Mouse (Mus musculus) ovary, postnatal 14 days (tissue): ENCODE measurements around the gene Dyrk1b.
A peak's percentile ranks its signal among the peaks of the same experiment; 100 is the strongest.
"Not testable (repeated sequence)": the region's sequence is repeated elsewhere in the genome, so short reads cannot be mapped to it uniquely, and the experiment has no call there.

ENCODE experiments used
- DNase-seq: peaks from one replicate; pipeline ENCODE4 v3.0.0; 2022; ENCODE audit warnings: low spot score

Gene Dyrk1b

GRCm38 (mm10) chr7:28179228-28179627 is at the start of gene Dyrk1b:
Gene Dyrk1b (plus strand): TSS chr7:28179469.
- DNase-seq = peak; percentile 98

DNA sequence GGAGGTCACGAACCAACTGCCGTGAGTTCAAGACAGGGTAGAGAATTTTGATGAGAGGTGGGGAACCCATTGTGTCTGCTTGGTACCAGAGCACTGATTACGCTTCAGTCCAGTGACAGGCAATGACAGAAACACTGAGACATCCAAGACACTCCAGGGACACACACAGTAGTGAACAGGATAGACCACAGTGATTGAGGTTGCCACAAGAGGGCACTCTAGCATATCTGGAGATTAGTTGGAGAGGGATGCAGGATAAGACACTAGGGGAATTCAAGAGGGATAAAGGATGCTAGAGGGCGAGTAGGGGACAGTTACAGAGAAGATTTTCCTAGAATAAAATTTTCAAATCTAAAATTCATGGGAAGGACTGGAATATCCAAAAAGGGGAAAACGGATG is 41.7 kb upstream of the Dyrk1b start:
- DNase-seq = peak; percentile 45

DNA sequence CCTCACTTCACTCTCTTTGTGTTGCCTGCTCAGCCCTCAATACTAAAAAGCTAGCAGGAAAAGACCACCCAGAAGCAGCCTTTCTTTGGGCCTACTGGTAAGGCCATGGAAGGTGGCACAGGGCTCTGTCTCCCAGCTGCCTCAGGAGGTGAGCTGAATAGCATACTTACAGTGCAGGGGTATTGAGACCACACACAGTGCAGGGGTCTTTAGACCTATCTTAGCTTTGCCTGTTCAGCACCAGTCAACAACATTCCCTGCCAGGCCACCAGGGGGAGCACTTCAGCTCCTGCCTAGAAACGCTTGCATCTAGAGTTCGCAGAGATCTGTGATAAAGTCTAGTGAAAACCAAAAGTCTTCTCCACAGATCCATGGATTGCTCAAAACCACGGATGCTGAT is 31.0 kb upstream of the Dyrk1b start:
- DNase-seq = peak; percentile 58

GRCm38 (mm10) chr7:28149841-28150240 is 29.4 kb upstream of the Dyrk1b start:
- no peak for DNase-seq

GRCm38 (mm10) chr7:28151584-28152221 is 27.6 kb upstream of the Dyrk1b start:
- DNase-seq = peak; percentile 23

GRCm38 (mm10) chr7:28153595-28153994 is 25.7 kb upstream of the Dyrk1b start:
- DNase-seq = not testable (repeated sequence)

- DNase-seq = no peak
Observed at GRCm38 (mm10) chr7:28159292-28159691, 20.0 kb upstream of the Dyrk1b start.

DNA sequence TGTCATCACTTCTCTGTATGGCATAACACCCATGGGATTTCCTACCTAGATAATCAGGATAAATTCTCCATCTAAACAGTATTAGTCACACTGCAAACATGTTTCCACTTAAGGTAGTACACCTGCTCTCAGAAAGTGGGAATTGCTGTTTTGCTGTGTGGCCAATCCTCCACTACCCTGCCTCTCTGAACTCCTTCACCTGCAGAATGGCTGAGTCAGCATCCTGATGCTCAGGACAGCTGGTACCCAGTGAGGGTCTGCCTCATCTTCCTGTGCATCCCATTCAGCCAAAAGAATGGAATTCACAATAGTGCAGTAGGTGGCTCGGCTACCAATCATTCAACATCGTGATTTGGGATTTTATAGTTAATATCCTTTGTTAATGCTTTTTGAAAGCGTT is 19.4 kb upstream of the Dyrk1b start:
- no peak for DNase-seq

GRCm38 (mm10) chr7:28161163-28161749 is 18.0 kb upstream of the Dyrk1b start:
- no peak for DNase-seq

GRCm38 (mm10) chr7:28165406-28165805 is 13.9 kb upstream of the Dyrk1b start:
- DNase-seq = no peak

GRCm38 (mm10) chr7:28168320-28169115 is 10.8 kb upstream of the Dyrk1b start:
- DNase-seq = peak; percentile 45

DNA sequence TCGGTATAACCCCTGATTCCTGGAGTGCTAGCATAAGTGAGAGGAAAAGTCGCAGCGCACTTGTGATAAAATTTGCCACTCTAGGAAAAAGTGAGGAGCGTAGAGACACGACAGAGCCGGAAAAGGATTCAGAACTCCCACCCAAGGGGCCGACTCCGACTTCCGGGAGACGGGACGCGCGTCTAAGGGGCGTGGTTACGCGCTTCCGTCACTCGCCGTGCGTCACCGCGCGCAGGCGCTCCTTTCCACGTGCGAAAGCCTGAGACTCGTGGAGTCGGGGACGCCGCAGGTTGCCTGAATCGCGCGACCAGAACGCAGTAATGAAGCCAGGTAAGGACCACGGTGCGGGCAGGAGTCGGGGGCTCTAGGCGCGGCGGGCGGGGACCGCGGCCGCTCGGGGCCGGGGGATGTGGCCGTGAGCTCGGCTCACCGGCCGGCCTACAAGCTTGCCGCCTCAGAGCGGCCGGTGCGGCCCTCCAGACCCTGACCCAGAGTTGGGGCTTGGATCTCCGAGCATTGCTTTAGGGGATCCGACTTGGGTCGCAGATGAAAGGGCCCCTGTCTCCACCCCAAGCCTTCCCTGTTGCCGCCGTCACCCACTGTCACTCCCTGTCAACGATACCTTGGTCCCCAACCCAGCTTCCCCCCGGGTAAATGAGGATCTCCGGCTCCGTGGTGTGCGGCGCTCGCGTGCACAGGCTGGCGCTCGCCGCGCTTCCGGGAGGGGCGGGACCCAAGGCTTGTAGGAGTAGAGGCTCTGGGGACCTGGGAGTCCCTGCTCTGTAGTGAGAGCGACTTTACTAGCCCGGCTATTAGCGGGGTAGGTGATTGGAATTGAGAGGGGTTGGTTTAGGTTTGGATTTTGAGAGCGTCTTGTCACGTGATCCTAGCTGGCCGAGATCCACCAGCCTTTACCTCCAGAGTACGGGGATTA is 9.5 kb upstream of the Dyrk1b start, which contains the start of gene Fbl:
Gene Fbl, plus strand, starts transcription at position 222 of the 934 bp plus-strand sequence.
- DNase-seq = peak; percentile 86

DNA sequence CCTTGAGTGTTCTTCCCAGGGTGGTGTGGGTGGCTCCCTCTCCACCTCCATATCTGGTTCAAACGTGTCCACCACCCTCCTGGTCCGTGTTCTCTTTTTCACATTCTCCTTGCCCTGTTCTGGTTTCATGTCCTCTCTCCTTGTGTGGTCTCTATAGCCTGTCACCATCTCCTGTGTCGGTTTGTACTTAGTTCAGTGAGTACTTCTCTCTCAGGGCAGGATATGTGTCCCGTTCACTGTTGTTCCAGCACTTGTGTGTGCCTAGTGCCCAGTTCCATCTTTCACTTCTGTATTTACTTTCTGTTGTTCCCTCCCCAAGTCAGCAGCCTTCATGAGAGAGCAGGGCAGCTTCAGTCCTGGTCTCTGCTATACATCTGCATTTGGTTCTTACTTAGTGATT is 3.9 kb upstream of the Dyrk1b start:
- DNase-seq = no peak

DNA sequence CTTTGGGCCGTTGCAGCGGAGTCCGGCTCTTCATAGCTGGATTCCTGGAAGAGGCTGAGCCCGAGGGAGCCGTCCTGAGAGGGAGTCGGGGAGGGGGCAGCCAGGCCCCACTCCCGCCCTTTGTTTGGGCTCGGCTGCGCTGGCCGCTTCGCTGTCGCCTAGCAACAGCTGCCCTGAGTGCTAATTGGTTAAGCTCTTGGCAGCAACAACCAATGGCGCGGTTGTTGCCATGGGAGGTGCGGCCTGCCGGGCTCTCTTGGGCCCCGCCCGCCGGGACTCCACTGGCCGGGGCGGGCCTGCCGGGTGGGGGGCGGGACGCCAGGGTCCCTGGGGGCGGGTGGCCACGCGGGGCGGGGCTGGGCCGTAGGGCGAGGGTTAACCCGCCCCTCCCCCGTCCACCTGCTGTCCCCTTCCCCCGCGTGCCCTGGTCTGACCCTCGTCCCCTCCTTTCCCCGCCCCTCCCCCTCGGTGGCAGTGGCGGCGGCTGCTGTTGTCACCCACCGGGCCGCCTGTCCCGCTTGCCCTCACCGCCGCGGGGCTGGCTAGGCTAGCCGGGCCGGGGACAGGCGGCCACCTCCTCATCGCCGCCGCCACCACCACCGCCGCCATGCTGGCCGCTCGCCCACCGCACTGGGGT is 590 bp downstream of the Dyrk1b start:
- DNase-seq = peak; percentile 86

DNA sequence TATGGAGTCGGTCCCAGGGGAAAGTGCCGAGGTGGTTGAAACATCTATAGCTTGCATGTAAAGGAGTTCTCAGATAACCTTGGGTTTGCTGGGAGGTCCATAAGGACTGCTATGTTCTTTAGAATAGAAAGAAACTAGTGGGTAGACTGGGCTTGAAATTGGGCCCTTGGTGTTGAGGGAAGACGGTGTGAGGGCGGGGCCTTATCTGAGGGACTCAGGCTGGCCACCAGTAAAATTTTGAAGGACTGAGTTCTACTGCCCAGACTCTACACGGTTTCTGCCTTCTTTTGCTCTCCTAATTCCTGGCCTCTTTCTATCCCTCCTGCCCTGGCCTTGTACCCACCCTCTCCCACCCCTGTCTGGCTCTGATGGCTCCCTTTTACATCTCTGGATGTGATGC is 1.6 kb downstream of the Dyrk1b start:
- DNase-seq = no peak

DNA sequence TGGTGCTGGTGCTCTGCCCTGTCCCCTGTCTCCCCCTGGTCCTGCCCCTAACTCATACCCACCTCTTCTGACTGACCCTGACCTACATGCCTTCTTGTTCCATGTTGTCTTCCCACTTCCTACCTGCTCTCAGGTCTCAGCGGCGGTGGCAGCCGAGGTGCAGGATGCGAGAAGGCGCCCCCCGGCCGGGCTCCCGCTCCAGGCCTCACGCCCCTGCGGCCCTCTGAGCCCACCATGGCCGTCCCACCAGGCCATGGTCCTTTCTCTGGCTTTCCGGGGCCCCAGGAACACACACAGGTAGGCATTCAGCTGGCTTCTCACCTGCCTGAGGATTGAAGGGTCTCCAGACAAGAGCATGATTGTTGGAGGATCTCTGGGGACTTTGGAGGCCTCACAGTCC is 2.1 kb downstream of the Dyrk1b start:
- DNase-seq = no peak

DNA sequence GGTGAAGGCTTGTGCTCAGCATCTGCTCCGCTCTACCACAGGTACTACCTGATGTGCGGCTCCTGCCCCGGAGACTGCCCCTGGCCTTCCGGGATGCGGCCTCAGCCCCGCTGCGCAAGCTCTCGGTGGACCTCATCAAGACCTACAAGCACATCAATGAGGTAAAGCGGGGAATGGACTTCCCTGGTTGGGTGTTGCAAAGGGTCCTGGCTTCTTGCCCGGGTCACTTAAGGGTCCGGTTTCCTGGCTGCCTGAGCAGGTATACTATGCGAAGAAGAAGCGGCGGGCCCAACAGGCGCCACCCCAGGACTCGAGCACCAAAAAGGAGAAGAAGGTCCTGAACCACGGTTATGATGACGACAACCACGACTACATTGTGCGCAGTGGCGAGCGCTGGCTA is 3.1 kb downstream of the Dyrk1b start:
- DNase-seq = no peak

- no peak for DNase-seq
Observed at GRCm38 (mm10) chr7:28185884-28186283, 6.6 kb downstream of the Dyrk1b start.

GRCm38 (mm10) chr7:28186631-28187030 is 7.4 kb downstream of the Dyrk1b start:
- DNase-seq = no peak

DNA sequence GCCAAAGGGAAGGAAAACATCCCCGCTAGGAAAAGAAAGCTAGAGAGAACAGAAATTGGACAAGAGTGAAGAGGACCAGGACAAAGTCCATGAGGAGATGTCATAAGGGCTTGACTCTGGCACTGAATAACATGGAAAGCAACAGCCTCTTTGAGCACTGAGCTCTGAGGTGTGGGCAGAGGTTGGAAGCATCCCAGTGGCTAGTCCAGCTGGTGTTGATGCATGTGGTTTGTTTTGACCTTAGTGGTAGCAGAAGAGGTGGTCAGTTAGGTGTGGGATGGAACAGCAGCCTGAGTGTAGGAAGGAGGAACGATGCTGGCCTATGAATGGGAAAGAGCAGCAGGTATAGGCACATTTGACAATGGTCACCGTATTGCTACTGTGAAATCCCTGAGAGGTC is 12.2 kb downstream of the Dyrk1b start:
- DNase-seq = no peak

- no peak for DNase-seq
Observed at GRCm38 (mm10) chr7:28191903-28192302, 12.6 kb downstream of the Dyrk1b start.
